Mouse (Mus musculus) c-Kit-positive CD71-negative TER-119-negative erythroid progenitor cells, embryonic 14.5 days (primary cell): ENCODE data around the gene Spred3.
A peak's percentile ranks its signal among the peaks of the same experiment; 100 is the strongest.
"Not testable (repeated sequence)": the region's sequence is repeated elsewhere in the genome, so short reads cannot be mapped to it uniquely, and the experiment has no call there.

Experiments
- DNase-seq: peaks from one replicate; pipeline ENCODE4 v3.0.0-alpha.2; 2013; ENCODE audit warnings: low read depth

Spred3 gene

DNA sequence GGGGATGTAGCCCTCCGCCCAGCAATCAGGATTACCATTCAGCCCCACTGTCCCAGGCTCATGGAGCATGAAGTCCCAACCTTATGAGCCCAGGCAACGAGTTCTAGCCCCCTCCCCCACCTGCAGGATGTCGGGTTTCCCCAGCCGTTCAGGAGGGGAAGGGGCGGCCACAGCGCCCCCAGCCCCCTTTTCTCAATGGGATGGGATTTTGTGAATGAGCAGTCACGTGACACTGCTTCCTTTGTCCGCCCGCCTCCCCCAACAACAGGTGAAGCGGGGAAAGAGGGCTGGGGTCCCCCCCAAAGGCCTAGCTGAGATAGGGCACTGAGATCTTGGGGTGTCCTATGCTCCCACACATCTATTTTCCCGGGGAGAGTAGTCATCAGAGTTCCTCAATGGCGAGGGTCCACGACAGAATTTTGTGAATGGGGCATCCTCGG is 1.4 kb downstream of the Spred3 start:
- no peak for DNase-seq

DNA sequence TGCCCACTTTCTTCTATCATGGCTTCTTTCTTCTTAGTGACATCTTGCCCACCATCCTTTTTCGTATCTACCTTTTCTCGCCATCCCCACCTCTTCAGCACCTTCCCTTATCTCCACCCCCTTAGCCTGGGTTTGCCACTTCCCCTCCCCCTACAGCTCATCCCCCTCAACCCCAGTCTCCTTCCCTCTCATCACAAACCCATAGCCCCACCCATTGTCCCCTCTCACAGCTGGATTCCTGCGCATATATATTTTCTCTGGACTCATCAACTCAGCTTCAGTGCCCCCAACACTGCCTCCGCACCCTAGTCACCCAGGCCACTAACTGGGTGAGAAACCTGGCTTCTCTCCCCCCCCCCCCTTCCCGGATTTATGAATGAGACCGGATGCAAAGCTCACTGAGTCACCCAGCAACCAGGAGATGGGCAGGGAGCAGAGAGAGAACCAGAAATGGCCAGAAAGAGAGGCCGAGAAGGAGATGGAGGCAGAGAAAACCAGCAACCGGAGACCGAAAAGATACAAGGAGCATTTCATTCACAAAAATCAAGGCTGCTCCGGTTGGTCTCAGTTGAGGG is 2.0 kb downstream of the Spred3 start:
- DNase-seq = no peak

- DNase-seq = no peak
Observed at GRCm38 (mm10) chr7:29167656-29168055, 2.6 kb downstream of the Spred3 start.

GRCm38 (mm10) chr7:29162750-29163525 is 7.3 kb downstream of the Spred3 start:
- no peak for DNase-seq

- no peak for DNase-seq
Observed at GRCm38 (mm10) chr7:29162294-29162693, 7.9 kb downstream of the Spred3 start.

DNA sequence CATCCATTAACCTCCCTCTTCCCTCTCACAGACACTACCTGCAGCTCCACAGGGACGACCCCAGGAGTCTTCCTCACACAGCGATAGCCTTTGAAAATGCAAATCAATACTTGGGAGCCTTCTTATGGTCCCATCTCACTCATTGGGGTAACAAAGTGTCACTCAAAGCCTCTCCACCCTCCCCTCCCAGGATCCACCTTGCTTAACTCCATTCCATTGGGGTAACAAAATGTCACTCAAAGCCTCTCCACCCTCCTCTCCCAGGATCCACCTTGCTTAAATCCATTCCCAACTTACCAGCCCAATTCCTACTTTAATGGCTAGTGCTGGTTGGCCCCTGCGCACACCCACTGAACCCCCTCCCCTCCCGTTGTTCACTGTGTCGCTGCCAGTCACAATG is 11.9 kb downstream of the Spred3 start:
- no peak for DNase-seq

DNA sequence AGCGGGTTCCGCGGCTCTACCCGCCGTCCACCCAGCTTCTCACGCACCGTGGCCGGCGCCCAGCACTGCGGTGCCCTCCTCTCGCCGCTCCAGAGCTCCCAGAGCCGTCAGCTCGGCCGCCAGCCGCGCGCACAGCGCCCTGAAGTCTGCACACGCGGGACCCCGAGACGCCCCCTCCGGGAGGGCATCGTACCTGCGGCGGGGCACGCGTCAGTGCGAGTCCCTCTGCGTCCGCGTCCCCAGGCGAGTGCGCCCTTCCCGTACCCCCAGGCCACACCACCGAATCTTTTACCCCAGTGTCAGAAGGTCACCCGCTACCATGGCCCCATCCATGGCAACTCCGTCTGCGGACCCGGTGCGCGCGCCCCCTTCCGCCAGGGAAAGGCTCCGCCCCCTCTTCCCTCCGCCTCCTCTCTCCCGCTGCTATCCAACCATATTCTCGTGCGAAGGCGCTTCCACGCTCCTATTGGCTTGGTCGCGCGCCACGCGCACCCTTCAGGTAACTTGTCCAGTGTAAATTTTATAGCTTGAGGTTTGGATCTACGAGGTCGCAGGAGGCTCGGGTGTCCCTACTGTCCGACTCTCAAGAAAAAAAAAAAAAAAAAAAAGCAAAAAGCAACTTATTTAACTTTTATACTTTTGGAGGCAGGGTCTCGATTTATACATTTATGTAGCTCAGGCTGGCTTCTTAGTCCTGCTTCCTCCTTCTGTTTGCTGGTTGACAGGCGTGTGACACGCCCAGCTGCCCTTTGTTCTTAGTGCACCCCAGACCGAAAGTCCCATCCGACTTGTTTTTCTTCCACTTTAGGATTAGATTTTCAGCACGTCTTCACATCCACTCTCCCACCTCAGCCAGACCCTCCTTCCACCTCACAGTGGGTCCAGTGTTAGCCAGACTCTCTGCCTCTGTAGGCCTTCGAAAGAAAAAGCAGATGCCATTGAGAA is 14.1 kb downstream of the Spred3 start, which contains the start of gene Fam98c:
Fam98c (minus strand) TSS at position 397 of the 945 bp plus-strand sequence.
- DNase-seq = peak; percentile 76

DNA sequence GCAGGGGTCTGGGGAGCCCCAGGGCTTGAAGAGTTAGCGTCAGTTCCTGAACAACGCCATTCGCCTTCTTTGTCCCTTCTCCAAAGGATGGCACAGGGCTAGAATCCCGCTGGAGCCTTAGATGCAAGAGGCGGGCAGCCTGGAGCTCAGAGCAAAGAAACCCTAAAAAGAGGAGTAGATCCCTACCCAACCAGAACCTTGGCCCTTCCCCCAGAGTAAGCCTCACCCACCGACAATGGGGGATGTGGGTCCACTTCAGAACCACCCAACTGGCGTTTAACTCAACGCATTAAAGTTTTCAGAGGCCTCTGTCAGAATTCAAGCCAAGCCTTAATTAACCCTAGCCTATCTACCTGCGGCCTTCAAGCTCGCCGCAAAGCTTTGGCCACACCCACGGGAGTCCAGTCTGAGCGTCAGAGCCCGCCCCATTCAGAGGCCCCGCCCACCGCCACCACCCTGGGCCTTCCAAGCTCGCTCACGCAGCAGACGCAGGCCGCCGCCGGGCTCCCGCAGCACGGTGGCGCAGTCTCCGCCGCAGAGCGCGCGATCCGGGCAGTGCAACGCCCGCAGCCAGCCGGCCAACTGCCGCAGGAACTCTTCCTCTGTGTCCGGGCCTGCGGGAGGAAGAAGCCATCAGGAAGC is 14.9 kb downstream of the Spred3 start:
- peak; percentile 80 for DNase-seq

GRCm38 (mm10) chr7:29154018-29154720 is 16.0 kb downstream of the Spred3 start:
- no peak for DNase-seq

GRCm38 (mm10) chr7:29151486-29151885 is 18.7 kb downstream of the Spred3 start:
- DNase-seq = no peak

- no peak for DNase-seq
Observed at GRCm38 (mm10) chr7:29148771-29149170, 21.4 kb downstream of the Spred3 start.

DNA sequence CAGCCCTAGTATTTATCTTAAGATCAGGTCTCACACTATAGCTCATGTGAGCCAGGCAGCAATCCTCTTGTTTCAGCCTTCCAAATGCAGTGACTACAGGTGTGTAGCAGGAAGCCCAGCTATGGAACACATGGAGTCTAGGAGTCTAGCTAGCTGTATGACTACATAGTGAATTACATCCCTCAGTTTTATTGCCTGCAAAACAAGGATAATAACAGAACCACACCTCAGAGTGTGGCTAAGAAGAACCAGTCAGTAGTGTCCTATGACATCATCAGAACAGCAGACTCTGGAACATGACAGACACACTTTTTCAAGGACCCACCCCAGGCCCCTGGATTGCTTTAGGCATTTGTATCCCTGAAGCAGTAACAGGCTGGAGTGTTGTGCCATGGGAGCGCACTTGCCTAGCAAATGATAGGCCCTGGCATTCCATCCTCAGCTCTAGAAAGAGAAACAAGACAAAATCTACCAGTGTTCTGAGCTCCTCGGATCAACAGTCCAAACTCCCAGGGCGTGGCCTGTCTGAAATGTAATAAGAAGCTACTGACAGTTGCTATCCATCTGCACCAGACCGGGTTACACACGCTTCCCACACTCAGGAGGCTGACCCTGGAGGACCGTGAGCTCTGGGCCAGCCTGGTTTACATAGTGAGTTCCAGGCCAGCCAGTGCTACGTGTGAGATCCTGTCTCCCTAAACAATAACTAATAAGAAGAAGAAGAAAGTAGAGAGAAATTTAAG is 23.4 kb downstream of the Spred3 start:
- DNase-seq = no peak

- DNase-seq = no peak
Observed at GRCm38 (mm10) chr7:29144006-29144405, 26.2 kb downstream of the Spred3 start.

- no peak for DNase-seq
Observed at GRCm38 (mm10) chr7:29141416-29141815, 28.8 kb downstream of the Spred3 start.

DNA sequence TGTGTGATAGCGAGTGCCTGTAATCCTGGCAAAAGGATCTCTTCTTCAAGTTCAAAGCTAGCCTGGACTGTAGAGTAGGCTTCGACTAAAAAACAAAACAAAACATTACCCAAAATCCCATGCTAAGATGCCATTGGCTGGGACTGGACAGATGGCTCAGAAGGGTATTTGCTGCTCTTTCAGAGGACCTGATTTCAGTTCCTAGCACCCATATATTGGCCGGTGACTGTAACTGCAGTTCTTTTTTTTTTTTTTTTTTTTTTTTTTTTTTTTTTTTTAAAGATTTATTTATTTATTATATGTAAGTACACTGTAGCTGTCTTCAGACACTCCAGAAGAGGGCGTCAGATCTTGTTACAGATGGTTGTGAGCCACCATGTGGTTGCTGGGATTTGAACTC is 31.0 kb downstream of the Spred3 start:
- not testable (repeated sequence) for DNase-seq

DNA sequence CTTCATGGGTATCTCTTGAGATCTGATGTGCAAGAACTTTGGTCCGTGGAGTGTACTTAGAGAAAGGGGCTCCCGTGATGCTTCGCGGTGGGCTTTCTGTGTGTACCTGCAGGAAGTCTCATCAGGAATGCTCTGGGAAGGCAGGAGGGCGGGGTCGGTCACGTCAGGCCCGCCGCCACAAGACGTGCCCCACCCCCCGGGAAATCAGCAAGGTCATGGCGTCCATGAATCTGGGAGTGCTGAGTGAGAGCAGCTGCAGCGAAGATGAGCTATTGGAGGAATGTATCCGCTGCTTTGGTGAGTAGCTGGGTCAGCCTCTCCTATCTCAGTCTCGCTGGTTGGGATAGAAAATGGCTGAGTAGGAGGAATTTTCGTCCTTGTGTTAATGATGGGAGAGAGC is 32.8 kb downstream of the Spred3 start:
- no peak for DNase-seq

- DNase-seq = no peak
Observed at GRCm38 (mm10) chr7:29134693-29135386, 35.4 kb downstream of the Spred3 start, which contains the start of gene Rasgrp4. Gene Rasgrp4, plus strand, starts transcription at chr7:29134851.

- DNase-seq = no peak
Observed at GRCm38 (mm10) chr7:29134230-29134629, 36.0 kb downstream of the Spred3 start.

GRCm38 (mm10) chr7:29128725-29129124 is 41.5 kb downstream of the Spred3 start:
- no peak for DNase-seq
